8 mouse cellular contexts compared by ENCODE assay signal in the genomic region with DNA sequence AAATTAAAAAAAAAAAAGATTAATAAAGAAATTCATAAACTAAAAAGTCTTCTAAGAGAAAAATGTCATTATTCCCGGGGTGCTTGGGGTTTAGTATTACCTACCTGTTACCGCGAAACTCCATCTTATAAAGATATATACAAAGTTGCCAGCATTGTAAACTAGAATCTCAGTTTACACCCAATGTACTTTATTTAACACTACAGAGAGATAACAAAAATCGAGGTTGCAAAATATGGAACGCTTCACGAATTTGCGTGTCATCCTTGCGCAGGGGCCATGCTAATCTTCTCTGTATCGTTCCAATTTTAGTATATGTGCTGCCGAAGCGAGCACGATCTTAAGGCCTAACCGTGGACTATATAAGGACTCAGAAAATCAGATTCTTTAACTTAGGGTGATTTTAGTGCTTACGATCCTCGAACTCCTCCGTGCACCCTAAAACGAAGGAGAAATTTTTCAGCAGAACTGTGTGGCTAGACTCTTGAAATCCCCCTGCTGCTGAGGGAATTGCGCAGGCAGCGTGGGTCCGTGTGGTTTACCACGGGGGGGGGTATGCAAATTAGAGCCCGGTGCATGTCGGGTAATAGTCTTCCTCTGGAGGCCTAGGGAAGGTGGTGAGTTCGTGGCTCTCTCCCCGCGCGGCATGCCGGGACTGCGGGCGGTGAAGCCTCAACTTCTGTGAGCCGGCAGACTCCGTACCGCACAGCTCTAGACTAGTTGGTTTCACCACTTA.
DNase-seq lines count a peak whose midpoint lies in the region; ATAC-seq and TF ChIP-seq lines count a peak whose summit lies in the region.

No protein-coding gene starts in this region.

- H3K27ac ChIP-seq in heart, embryonic 12.5 days (ENCODE audit: poor library complexity, severe bottlenecking): peak overlapping the region; percentile 88
- H3K27ac ChIP-seq in kidney, postnatal 0 days: peak overlapping the region; percentile 91
- H3K27ac ChIP-seq in liver, embryonic 11.5 days (ENCODE audit: low read depth, low read length): peak overlapping the region; percentile 83
- H3K27ac ChIP-seq in stomach, embryonic 14.5 days (ENCODE audit: low read length): peak overlapping the region; percentile 92

- H3ac ChIP-seq in C2C12 (ENCODE audit: control insufficient read depth, insufficient read length, low read depth): peak overlapping the region; percentile 75

- H3K79me2 ChIP-seq in C2C12 (ENCODE audit: control insufficient read depth, insufficient read depth): no peaks in the 10 kb centered on the region

- TF ChIP-seq POLR2A in brain, embryonic 14.5 days (IDR thresholded peaks at IDR 0.05; ENCODE audit: borderline replicate concordance, extremely low read depth, insufficient read depth, insufficient read length, poor library complexity, severe bottlenecking): peak; percentile 38; the same call in 1 of the 2 replicates

- H3K27me3 ChIP-seq in C2C12 (ENCODE audit: control insufficient read depth, insufficient read depth, insufficient read length): no peaks in the 10 kb centered on the region
- H3K27me3 ChIP-seq in erythroblast, embryonic 14.5 days (ENCODE audit: control insufficient read depth): no peaks in the 10 kb centered on the region
- H3K27me3 ChIP-seq in heart, embryonic 12.5 days (replicated peaks): no peaks in the 10 kb centered on the region
- H3K27me3 ChIP-seq in kidney, postnatal 0 days (ENCODE audit: insufficient read depth, low read length): no peaks in the 10 kb centered on the region
- no peaks in the 10 kb centered on the region for H3K27me3 ChIP-seq in liver, embryonic 11.5 days (replicated peaks; ENCODE audit: control insufficient read depth, insufficient read depth, low read length)
- H3K27me3 ChIP-seq in stomach, embryonic 14.5 days (ENCODE audit: control insufficient read depth, insufficient read depth, low read length): no peaks in the 10 kb centered on the region

- TF ChIP-seq CTCF in C2C12 (IDR thresholded peaks at IDR 0.05; ENCODE audit: control insufficient read depth, insufficient read depth, insufficient read length): no peak
- TF ChIP-seq CTCF in brain, embryonic 14.5 days (IDR thresholded peaks at IDR 0.05; ENCODE audit: borderline replicate concordance, extremely low read depth, insufficient read depth, insufficient read length): no peak
- TF ChIP-seq CTCF in kidney, postnatal 0 days (IDR thresholded peaks at IDR 0.05; ENCODE audit: low read depth): no peak

- peak; percentile 87 for ATAC-seq in heart, embryonic 12.5 days (ENCODE audit: insufficient number of reproducible peaks, low FRiP score)
- peak; percentile 87 for ATAC-seq in kidney, postnatal 0 days (replicated peaks; ENCODE audit: low FRiP score, low read depth)
- ATAC-seq in liver, embryonic 11.5 days (replicated peaks; ENCODE audit: low FRiP score): peak; percentile 87
- ATAC-seq in stomach, embryonic 14.5 days (ENCODE audit: insufficient number of reproducible peaks, insufficient read depth, low FRiP score, low read depth): peak; percentile 88

- H3K9me3 ChIP-seq in erythroblast, embryonic 14.5 days (ENCODE audit: control insufficient read depth, low read length): no peaks in the 10 kb centered on the region
- 0 out of 2 replicates have a peak, but pooled peaks cover 2% of the 10 kb centered on the region for H3K9me3 ChIP-seq in heart, embryonic 12.5 days (replicated peaks)
- no peaks in the 10 kb centered on the region for H3K9me3 ChIP-seq in kidney, postnatal 0 days (replicated peaks; ENCODE audit: low read length)
- H3K9me3 ChIP-seq in liver, embryonic 11.5 days (ENCODE audit: control insufficient read depth, low read length): no peaks in the 10 kb centered on the region
- no peaks in the 10 kb centered on the region for H3K9me3 ChIP-seq in stomach, embryonic 14.5 days (ENCODE audit: control insufficient read depth, low read depth, low read length)

- H3K9ac ChIP-seq in heart, embryonic 12.5 days: peak overlapping the region; percentile 79
- peak overlapping the region; percentile 87 for H3K9ac ChIP-seq in kidney, postnatal 0 days (ENCODE audit: low read depth, low read length)
- peak overlapping the region; percentile 78 for H3K9ac ChIP-seq in liver, embryonic 11.5 days (ENCODE audit: low read depth, low read length)
- peak overlapping the region; percentile 53 for H3K9ac ChIP-seq in stomach, embryonic 14.5 days (replicated peaks; ENCODE audit: low read depth, low read length)

- H3K4me2 ChIP-seq in heart, embryonic 12.5 days: peak overlapping the region; percentile 78
- peak overlapping the region; percentile 61 for H3K4me2 ChIP-seq in kidney, postnatal 0 days (ENCODE audit: low read length)
- H3K4me2 ChIP-seq in liver, embryonic 11.5 days: peak overlapping the region; percentile 80
- H3K4me2 ChIP-seq in stomach, embryonic 14.5 days (replicated peaks; ENCODE audit: low read depth, low read length): peak overlapping the region; percentile 55

- peaks cover 31% of the 10 kb centered on the region for H3K4me1 ChIP-seq in erythroblast, embryonic 14.5 days (ENCODE audit: control insufficient read depth)
- 0 out of 2 replicates have a peak, but pooled peaks cover 5% of the 10 kb centered on the region for H3K4me1 ChIP-seq in heart, embryonic 12.5 days (replicated peaks)
- H3K4me1 ChIP-seq in kidney, postnatal 0 days (replicated peaks; ENCODE audit: insufficient read depth, low read length): no peaks in the 10 kb centered on the region; the same call in 1 of the 2 replicates
- H3K4me1 ChIP-seq in liver, embryonic 11.5 days (replicated peaks; ENCODE audit: control insufficient read depth, insufficient read depth, low read length): peaks cover 9% of the 10 kb centered on the region; the same call in 1 of the 2 replicates
- peaks cover 6% of the 10 kb centered on the region; the same call in 1 of the 2 replicates for H3K4me1 ChIP-seq in stomach, embryonic 14.5 days (ENCODE audit: control insufficient read depth, insufficient read depth, low read length)

- peak; percentile 97 for DNase-seq in brain, embryonic 14.5 days (ENCODE audit: low read depth)
- peak; percentile 96 for DNase-seq in kidney, postnatal 0 days (ENCODE audit: low spot score)
- peak; percentile 91 for DNase-seq in liver, embryonic 11.5 days (ENCODE audit: low spot score)
- DNase-seq in naive thymus-derived CD4-positive, alpha-beta T cell, adult 2 months (ENCODE audit: low read depth): peak; percentile 98

- no peaks in the 10 kb centered on the region for H3K36me3 ChIP-seq in C2C12 (ENCODE audit: control insufficient read depth, insufficient read depth)
- H3K36me3 ChIP-seq in erythroblast, embryonic 14.5 days (ENCODE audit: control insufficient read depth): no peaks in the 10 kb centered on the region
- H3K36me3 ChIP-seq in heart, embryonic 12.5 days: no peaks in the 10 kb centered on the region
- H3K36me3 ChIP-seq in kidney, postnatal 0 days (ENCODE audit: insufficient read depth, low read length): no peaks in the 10 kb centered on the region
- no peaks in the 10 kb centered on the region for H3K36me3 ChIP-seq in liver, embryonic 11.5 days (ENCODE audit: control insufficient read depth, insufficient read depth, low read length)
- no peaks in the 10 kb centered on the region for H3K36me3 ChIP-seq in stomach, embryonic 14.5 days (ENCODE audit: control insufficient read depth, insufficient read depth, low read length)

- H3K4me3 ChIP-seq in C2C12 (ENCODE audit: insufficient read depth, poor library complexity, severe bottlenecking): peak overlapping the region; percentile 23
- peak overlapping the region; percentile 77 for H3K4me3 ChIP-seq in erythroblast, embryonic 14.5 days (replicated peaks)
- H3K4me3 ChIP-seq in heart, embryonic 12.5 days: peak overlapping the region; percentile 91
- peak overlapping the region; percentile 70 for H3K4me3 ChIP-seq in kidney, postnatal 0 days (replicated peaks; ENCODE audit: low read depth, low read length)
- peak overlapping the region; percentile 68 for H3K4me3 ChIP-seq in liver, embryonic 11.5 days (ENCODE audit: low read depth, low read length)
- peak overlapping the region; percentile 90 for H3K4me3 ChIP-seq in stomach, embryonic 14.5 days (ENCODE audit: low read depth, low read length)

- under 1% methylated on average over 33 of the region's 33 CpGs for WGBS in heart, embryonic 12.5 days
- WGBS in kidney, postnatal 0 days: under 1% methylated on average over 33 of the region's 33 CpGs
- under 1% methylated on average over 33 of the region's 33 CpGs for WGBS in liver, embryonic 11.5 days
- WGBS in stomach, embryonic 14.5 days: under 1% methylated on average over 33 of the region's 33 CpGs

- no peaks in the 10 kb centered on the region for H3K79me3 ChIP-seq in C2C12 (ENCODE audit: low read depth)

TF ChIP-seq in C2C12, 6 proteins besides CTCF, POLR2A, EP300 and RAD21:
- TF ChIP-seq MYOG (IDR thresholded peaks at IDR 0.05; ENCODE audit: control insufficient read depth, extremely low read depth, insufficient read length): no peak
- no peak for TF ChIP-seq MAX (IDR thresholded peaks at IDR 0.05)
- TF ChIP-seq CEBPB (IDR thresholded peaks at IDR 0.05; ENCODE audit: low read depth): no peak
- no peak for TF ChIP-seq MYOD1 (IDR thresholded peaks at IDR 0.05; ENCODE audit: control insufficient read depth, insufficient read length, low read depth)
- TF ChIP-seq FOSL1 (IDR thresholded peaks at IDR 0.05; ENCODE audit: insufficient read depth, low read length, poor library complexity, severe bottlenecking): no peak
- TF ChIP-seq USF1 (IDR thresholded peaks at IDR 0.05; ENCODE audit: low read depth): no peak

Comparison
In these comparisons a context has a peak if more than half of its experiments do, and no peak if none do; other contexts are left out.
1. Peak in every context shown above with its lines: DNase-seq, ATAC-seq, H3K4me3 ChIP-seq and H3K27ac ChIP-seq.
2. H3K4me3 ChIP-seq: peak in every context shown above with its lines; median percentile 91 in heart, embryonic 12.5 days; 90 in stomach, embryonic 14.5 days; 77 in erythroblast, embryonic 14.5 days; 70 in kidney, postnatal 0 days; 68 in liver, embryonic 11.5 days; 23 in C2C12.